Mouse (Mus musculus) liver, adult 2 months (tissue): ENCODE data around the gene Ifit1. TPM values are rescaled to one million over a fixed set of nuclear protein-coding genes. Genes with fewer than 3 reads are reported as not detected.

ENCODE experiments used
- DNase-seq: peaks from one replicate; pipeline ENCODE4 v3.0.0-alpha.2; 2011; ENCODE audit warnings: low read depth, low spot score; ENCODE audit errors: extremely low read depth
- H3K27ac ChIP-seq: fragments of 200-500 bp; replicated peaks from 2 replicates; pipeline ENCODE4 v1.5.1; 2012; ENCODE audit warnings: low read depth, mild to moderate bottlenecking, control low read depth, inconsistent platforms, low read length; ENCODE audit not compliant: insufficient read depth
- H3K27me3 ChIP-seq: fragments of 200-500 bp; 2 replicates; pipeline ENCODE4 v1.6.1; 2012; ENCODE audit warnings: mild to moderate bottlenecking, moderate library complexity, low read length, inconsistent platforms; ENCODE audit not compliant: control insufficient read depth, insufficient read depth
- H3K36me3 ChIP-seq: fragments of 200-500 bp; 2 replicates; pipeline ENCODE4 v1.6.1; 2012; ENCODE audit warnings: low read length, inconsistent platforms; ENCODE audit not compliant: control insufficient read depth, insufficient read depth
- H3K4me1 ChIP-seq: fragments of 200-500 bp; 2 replicates; pipeline ENCODE4 v1.6.1; 2011; ENCODE audit warnings: low read length; ENCODE audit not compliant: control insufficient read depth, insufficient read depth
- H3K4me3 ChIP-seq: fragments of 200-500 bp; 2 replicates; pipeline ENCODE4 v1.5.1; 2011; ENCODE audit warnings: low read depth, mild to moderate bottlenecking, control low read depth, low read length, moderate library complexity; ENCODE audit not compliant: insufficient read depth
- H3K79me2 ChIP-seq: fragments of 200-500 bp; 2 replicates; pipeline ENCODE4 v1.6.1; 2012; ENCODE audit warnings: inconsistent platforms, mild to moderate bottlenecking, low read length, moderate library complexity; ENCODE audit not compliant: control insufficient read depth, insufficient read depth
- H3K9ac ChIP-seq: fragments of 200-500 bp; 2 replicates; pipeline ENCODE4 v1.6.1; 2012; ENCODE audit warnings: low read depth, mild to moderate bottlenecking, control low read depth, inconsistent platforms, low read length
- CTCF ChIP-seq: fragments of 200-500 bp; IDR thresholded peaks from 2 replicates; pipeline ENCODE4 v1.5.1; 2011; ENCODE audit warnings: low read depth, low read length, control low read depth
- POLR2A ChIP-seq: fragments of 200-500 bp; IDR thresholded peaks from 2 replicates; pipeline ENCODE4 v1.6.1; 2011; ENCODE audit warnings: low read length, control low read depth; ENCODE audit not compliant: insufficient read depth; ENCODE audit errors: extremely low read depth
- WGBS: fragments of 180-500 bp; shearing (Covaris S2); methylation state at CpG from one replicate; pipeline ENCODE4 v1.1.7; 2018; 5-methylcytosine and 5-hydroxymethylcytosine counted together
- polyA plus RNA-seq: library from polyadenylated mRNA; depleted of rRNA; stranded (reverse); fragments of >200 nt; gene quantifications from 2 replicates; pipeline ENCODE4 v1.2.3, GENCODE M21; 2012; rRNA removed
- total RNA-seq: library from RNA; depleted of rRNA; stranded (reverse); fragments of >200 nt; gene quantifications from 2 replicates; pipeline ENCODE4 v1.2.3, GENCODE M21; 2014; rRNA removed

Ifit1 gene
- total and polyA plus RNA-seq, 2 experiments = 7.0 to 15.9 TPM

DNA sequence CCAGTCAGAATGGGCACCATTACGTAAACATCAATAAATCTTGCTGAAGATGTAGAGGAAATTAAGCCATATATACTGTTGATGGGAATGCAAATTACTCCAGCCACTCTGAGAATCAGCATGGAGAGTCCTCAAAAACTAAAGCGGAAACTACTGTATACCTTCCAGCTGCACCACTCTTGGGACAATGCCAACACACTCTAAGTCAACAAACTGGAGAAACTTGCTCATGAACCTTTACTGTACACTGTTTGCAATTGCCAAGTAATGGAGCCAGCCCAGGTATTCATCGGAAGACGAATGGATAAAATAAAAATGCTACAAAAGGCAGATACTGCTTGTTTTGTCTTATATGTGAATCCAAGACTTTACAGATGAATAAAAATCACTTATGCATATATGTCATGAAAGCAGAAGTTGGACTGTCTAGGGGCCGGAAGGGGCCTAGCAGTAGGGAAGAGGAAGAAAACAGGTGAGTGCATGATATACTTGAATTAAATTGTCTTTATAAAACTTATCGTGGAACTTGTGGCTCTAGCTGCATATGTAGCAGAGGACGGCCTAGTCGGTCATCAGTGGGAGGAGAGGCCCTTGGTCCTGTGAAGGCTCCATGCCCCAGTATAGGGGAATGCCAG lies 55.8 kb downstream of the Ifit1 start:
- Histone ChIP-seq H3K27ac (0 out of 2 replicates have a peak overlapping the region, but pooled peaks have one; percentile 2), H3K79me2 (peaks cover 8% of the 10 kb centered on the region), H3K4me3 (no peak overlapping the region), H3K9ac (no peak overlapping the region), H3K36me3 (no peaks in the 10 kb centered on the region), H3K4me1 (peaks cover 15% of the 10 kb centered on the region; the same call in 1 of the 2 replicates), H3K27me3 (no peaks in the 10 kb centered on the region)
- DNase-seq = peak; percentile 57
- 61% methylated on average over 8 of the region's 8 CpGs for WGBS
- TF ChIP-seq POLR2A (no peak), CTCF (no peak)

GRCm38 (mm10) chr19:34697461-34697860 lies 56.8 kb downstream of the Ifit1 start:
- WGBS = 6% methylated on average over 2 of the region's 2 CpGs

DNA sequence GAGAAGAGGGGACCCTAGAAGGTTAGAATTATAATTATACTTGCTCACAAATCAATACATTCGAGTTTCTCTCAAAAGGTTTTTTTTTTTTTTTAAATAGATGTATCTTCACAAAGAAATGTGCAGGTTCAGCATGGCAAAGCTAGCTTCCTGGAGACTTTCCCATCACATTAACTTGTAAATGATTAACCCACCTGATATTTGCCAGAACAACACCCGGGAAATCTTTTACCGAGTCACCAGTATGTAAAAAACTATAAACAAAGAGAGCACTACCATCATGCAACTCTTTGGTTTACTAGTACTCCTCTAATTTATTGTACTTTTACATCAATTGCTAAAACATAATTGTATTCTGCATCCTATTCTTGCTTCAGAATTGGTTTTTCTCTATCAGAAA lies 57.8 kb downstream of the Ifit1 start:
- TF ChIP-seq POLR2A (no peak), CTCF (no peak)
- peaks cover 4% of the 10 kb centered on the region for H3K79me2 ChIP-seq
- H3K4me3 ChIP-seq = no peak overlapping the region
- H3K4me1 ChIP-seq = peaks cover 15% of the 10 kb centered on the region; the same call in 1 of the 2 replicates
- no peak overlapping the region for H3K9ac ChIP-seq
- 26% methylated on average over 3 of the region's 3 CpGs for WGBS
- peak overlapping the region; percentile 99 for H3K27ac ChIP-seq
- no peaks in the 10 kb centered on the region for H3K27me3 ChIP-seq
- H3K36me3 ChIP-seq = no peaks in the 10 kb centered on the region
- DNase-seq = peak; percentile 90

More at GRCm38 (mm10) chr19:34697461-34697860, 56.8 kb downstream of the Ifit1 start:
- Histone ChIP-seq H3K36me3 (no peaks in the 10 kb centered on the region), H3K27me3 (no peaks in the 10 kb centered on the region), H3K4me3 (no peak overlapping the region), H3K4me1 (peaks cover 15% of the 10 kb centered on the region; the same call in 1 of the 2 replicates), H3K79me2 (peaks cover 8% of the 10 kb centered on the region), H3K9ac (no peak overlapping the region), H3K27ac (peak overlapping the region; percentile 99)
- TF ChIP-seq POLR2A = no peak
- TF ChIP-seq CTCF = no peak
- DNase-seq = peak; percentile 95

GRCm38 (mm10) chr19:34698852-34699251 lies 58.2 kb downstream of the Ifit1 start:
- H3K9ac ChIP-seq = no peak overlapping the region
- H3K27me3 ChIP-seq = no peaks in the 10 kb centered on the region
- peak overlapping the region; percentile 18 for H3K27ac ChIP-seq
- peaks cover 15% of the 10 kb centered on the region; the same call in 1 of the 2 replicates for H3K4me1 ChIP-seq
- TF ChIP-seq POLR2A (no peak), CTCF (no peak)
- H3K36me3 ChIP-seq = no peaks in the 10 kb centered on the region
- WGBS = 38% methylated on average over 1 of the region's 1 CpGs
- peaks cover 4% of the 10 kb centered on the region; the same call in 1 of the 2 replicates for H3K79me2 ChIP-seq
- no peak overlapping the region for H3K4me3 ChIP-seq
- DNase-seq = no peak

DNA sequence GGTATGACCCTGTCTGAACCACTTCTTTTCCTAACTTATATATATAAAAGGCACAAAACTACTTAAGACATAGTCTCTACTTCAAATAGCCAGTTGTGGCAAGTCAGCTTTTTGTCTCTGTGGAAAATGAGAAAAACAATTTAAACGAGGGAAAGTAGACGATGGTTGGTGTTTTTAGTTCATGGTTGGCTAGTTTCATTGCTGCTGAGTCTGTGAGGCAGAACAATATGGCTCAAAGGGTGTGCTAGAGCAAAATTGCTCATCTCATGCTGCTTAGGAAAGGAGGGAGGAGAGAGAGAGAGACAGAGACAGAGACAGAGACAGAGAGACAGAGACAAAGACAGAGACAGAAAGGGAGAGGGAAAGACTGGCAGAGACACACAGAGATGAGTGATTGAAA lies 58.6 kb downstream of the Ifit1 start:
- peaks cover 7% of the 10 kb centered on the region; the same call in 1 of the 2 replicates for H3K79me2 ChIP-seq
- H3K4me3 ChIP-seq = no peak overlapping the region
- no peak overlapping the region for H3K9ac ChIP-seq
- no peaks in the 10 kb centered on the region for H3K27me3 ChIP-seq
- DNase-seq = no peak
- no peaks in the 10 kb centered on the region for H3K36me3 ChIP-seq
- H3K4me1 ChIP-seq = peaks cover 15% of the 10 kb centered on the region; the same call in 1 of the 2 replicates
- no peak for TF ChIP-seq POLR2A
- no peak for TF ChIP-seq CTCF
- H3K27ac ChIP-seq = peak overlapping the region; percentile 18
- 96% methylated on average over 2 of the region's 2 CpGs for WGBS

Other genes with a start within 250 kb of the Ifit1 start
- 0.34 TPM in 1 of 2 replicates, not detected in the other for gene Ch25h, start 165.7 kb upstream of the Ifit1 start, total RNA-seq
- 0.09 and 0.22 TPM in 2 replicates for gene Ch25h, start 165.7 kb upstream of the Ifit1 start, polyA plus RNA-seq
- gene Lipa, start 113.4 kb upstream of the Ifit1 start, total RNA-seq = 159 and 192 TPM in 2 replicates
- gene Lipa, start 113.4 kb upstream of the Ifit1 start, polyA plus RNA-seq = 137 and 146 TPM in 2 replicates
- 3.6 and 8.0 TPM in 2 replicates for gene Ifit2, start 90.2 kb upstream of the Ifit1 start, total RNA-seq
- gene Ifit2, start 90.2 kb upstream of the Ifit1 start, polyA plus RNA-seq = 0.29 and 0.35 TPM in 2 replicates
- gene Ifit3, start 57.3 kb upstream of the Ifit1 start, total RNA-seq = 21.3 and 39.2 TPM in 2 replicates
- gene Ifit3, start 57.3 kb upstream of the Ifit1 start, polyA plus RNA-seq = 3.4 and 5.8 TPM in 2 replicates
- gene Ifit1bl1, start 38.9 kb upstream of the Ifit1 start, total RNA-seq = 0.34 and 0.92 TPM in 2 replicates
- 0.07 and 0.18 TPM in 2 replicates for gene Ifit1bl1, start 38.9 kb upstream of the Ifit1 start, polyA plus RNA-seq
- 5.5 and 9.7 TPM in 2 replicates for gene Ifit3b, start 32.9 kb upstream of the Ifit1 start, total RNA-seq
- gene Ifit3b, start 32.9 kb upstream of the Ifit1 start, polyA plus RNA-seq = 1.3 and 1.8 TPM in 2 replicates
- 0.07 and 0.09 TPM in 2 replicates for gene Ifit1bl2, start 128 bp upstream of the Ifit1 start, total RNA-seq
- gene Ifit1bl2, start 128 bp upstream of the Ifit1 start, polyA plus RNA-seq = not detected in 2 replicates
- gene Slc16a12, start 106.4 kb downstream of the Ifit1 start, total RNA-seq = 65.6 and 85.9 TPM in 2 replicates
- 18.6 and 23.1 TPM in 2 replicates for gene Slc16a12, start 106.4 kb downstream of the Ifit1 start, polyA plus RNA-seq
- gene Pank1, start 238.6 kb downstream of the Ifit1 start, total RNA-seq = 196 and 259 TPM in 2 replicates
- gene Pank1, start 238.6 kb downstream of the Ifit1 start, polyA plus RNA-seq = 14.1 and 18.8 TPM in 2 replicates